Mouse (Mus musculus): ENCODE measurements around the gene Klk1b1. TPM values are rescaled to one million over a fixed set of nuclear protein-coding genes. Genes with fewer than 3 reads are reported as not detected.
"Not testable (repeated sequence)": the region's sequence is repeated elsewhere in the genome, so short reads cannot be mapped to it uniquely, and the experiment has no call there.

The Klk1b1 gene
- polyA plus RNA-seq, 1 experiment from 2014 or later = not detected

DNA sequence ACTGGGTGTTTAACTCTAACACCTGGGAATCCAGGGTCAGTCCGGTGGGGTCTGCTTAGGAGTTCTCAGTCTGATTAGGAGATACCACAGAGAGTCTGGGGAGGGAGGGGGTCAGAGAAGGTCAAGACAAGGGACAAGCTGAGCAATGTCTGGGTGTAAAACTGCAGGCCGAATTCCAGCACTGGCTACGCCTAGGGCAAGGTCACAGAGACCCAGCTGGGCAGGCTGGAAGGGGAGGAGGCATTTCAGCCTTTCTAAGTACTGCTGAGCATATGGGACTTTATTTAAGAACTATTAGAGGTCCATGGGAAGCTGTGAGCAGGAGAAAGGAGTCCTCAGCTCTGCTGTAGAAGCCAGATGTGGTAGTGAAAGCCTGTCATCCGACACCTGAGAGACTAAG, 34.2 kb upstream of the Klk1b1 start:
- no peaks in the 10 kb centered on the region for H3K27me3 ChIP-seq (replicated peaks; ENCODE audit: control insufficient read depth, insufficient read depth, low read length)
- WGBS = 72% methylated on average over 4 of the region's 4 CpGs
- no peak for ATAC-seq
- no peaks in the 10 kb centered on the region for H3K36me3 ChIP-seq (ENCODE audit: control insufficient read depth, insufficient read depth, low read length)
- no peak overlapping the region for H3K4me2 ChIP-seq (ENCODE audit: low read length)
- no peak overlapping the region for H3K4me3 ChIP-seq (ENCODE audit: low read depth, low read length)
- H3K4me1 ChIP-seq (ENCODE audit: control insufficient read depth, insufficient read depth, low read length) = no peaks in the 10 kb centered on the region
- no peak overlapping the region for H3K9ac ChIP-seq (ENCODE audit: low read length)
- DNase-seq (ENCODE audit: low spot score) = no peak
- H3K27ac ChIP-seq (ENCODE audit: low read depth, low read length) = no peak overlapping the region
- no peaks in the 10 kb centered on the region for H3K9me3 ChIP-seq (replicated peaks; ENCODE audit: control insufficient read depth, low read length)

- H3K27me3 ChIP-seq (replicated peaks; ENCODE audit: control insufficient read depth, insufficient read depth, low read length) = no peaks in the 10 kb centered on the region
- H3K9ac ChIP-seq (ENCODE audit: low read length) = no peak within 1 kb of the TSS
- H3K4me2 ChIP-seq (ENCODE audit: low read length) = no peak within 1 kb of the TSS
- H3K9me3 ChIP-seq (replicated peaks; ENCODE audit: control insufficient read depth, low read length) = no peaks in the 10 kb centered on the region
- H3K4me3 ChIP-seq (ENCODE audit: low read depth, low read length) = no peak within 1 kb of the TSS
- H3K36me3 ChIP-seq (ENCODE audit: control insufficient read depth, insufficient read depth, low read length) = no peaks in the 10 kb centered on the region
- WGBS = 89% methylated on average over 3 of the region's 3 CpGs
- DNase-seq (ENCODE audit: low spot score) (no peak), ATAC-seq (no peak)
- no peak within 1 kb of the TSS for H3K27ac ChIP-seq (ENCODE audit: low read depth, low read length)
- H3K4me1 ChIP-seq (ENCODE audit: control insufficient read depth, insufficient read depth, low read length) = no peaks in the 10 kb centered on the region
Measured at GRCm38 (mm10) chr7:43933440-43933839, 33.1 kb upstream of the Klk1b1 start, which contains the start of gene Klk15. TSS of gene Klk15 (plus strand) at chr7:43933740.

DNA sequence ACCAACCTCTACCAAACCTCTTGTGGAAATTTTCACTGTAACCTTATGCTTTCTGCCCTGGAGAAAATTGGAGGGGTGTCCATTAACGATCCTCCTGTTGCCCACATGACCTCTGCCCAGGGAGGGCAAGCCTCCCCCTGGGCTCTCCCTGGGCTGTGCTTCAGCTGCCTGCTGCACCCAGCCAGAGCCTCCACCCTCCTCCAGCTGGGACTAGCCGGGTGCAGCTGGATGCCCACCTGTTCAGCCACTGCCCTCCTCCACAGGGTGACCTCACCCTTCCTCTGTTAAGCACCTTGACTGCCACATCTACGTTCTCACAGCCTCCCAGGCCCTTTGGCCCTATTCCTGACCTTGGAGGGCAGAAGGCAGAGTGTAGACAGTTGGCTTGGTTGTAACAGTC, 31.8 kb upstream of the Klk1b1 start:
- DNase-seq (ENCODE audit: low spot score) = no peak
- H3K4me3 ChIP-seq (ENCODE audit: low read depth, low read length) = no peak overlapping the region
- 65% methylated on average over 3 of the region's 3 CpGs for WGBS
- no peaks in the 10 kb centered on the region for H3K36me3 ChIP-seq (ENCODE audit: control insufficient read depth, insufficient read depth, low read length)
- H3K9me3 ChIP-seq (replicated peaks; ENCODE audit: control insufficient read depth, low read length) = no peaks in the 10 kb centered on the region
- no peak overlapping the region for H3K27ac ChIP-seq (ENCODE audit: low read depth, low read length)
- no peaks in the 10 kb centered on the region for H3K27me3 ChIP-seq (replicated peaks; ENCODE audit: control insufficient read depth, insufficient read depth, low read length)
- no peak for ATAC-seq
- H3K9ac ChIP-seq (ENCODE audit: low read length) = no peak overlapping the region
- H3K4me2 ChIP-seq (ENCODE audit: low read length) = no peak overlapping the region
- H3K4me1 ChIP-seq (ENCODE audit: control insufficient read depth, insufficient read depth, low read length) = no peaks in the 10 kb centered on the region

- WGBS = 84% methylated on average over 14 of the region's 14 CpGs
- Histone ChIP-seq H3K4me2 (ENCODE audit: low read length) (no peak overlapping the region), H3K9ac (ENCODE audit: low read length) (no peak overlapping the region), H3K4me3 (ENCODE audit: low read depth, low read length) (no peak overlapping the region), H3K27me3 (replicated peaks; ENCODE audit: control insufficient read depth, insufficient read depth, low read length) (no peaks in the 10 kb centered on the region), H3K9me3 (replicated peaks; ENCODE audit: control insufficient read depth, low read length) (no peaks in the 10 kb centered on the region), H3K36me3 (ENCODE audit: control insufficient read depth, insufficient read depth, low read length) (no peaks in the 10 kb centered on the region), H3K4me1 (ENCODE audit: control insufficient read depth, insufficient read depth, low read length) (no peaks in the 10 kb centered on the region), H3K27ac (ENCODE audit: low read depth, low read length) (no peak overlapping the region)
- ATAC-seq (no peak), DNase-seq (ENCODE audit: low spot score) (no peak)
Measured at GRCm38 (mm10) chr7:43936551-43936950, 30.0 kb upstream of the Klk1b1 start.

DNA sequence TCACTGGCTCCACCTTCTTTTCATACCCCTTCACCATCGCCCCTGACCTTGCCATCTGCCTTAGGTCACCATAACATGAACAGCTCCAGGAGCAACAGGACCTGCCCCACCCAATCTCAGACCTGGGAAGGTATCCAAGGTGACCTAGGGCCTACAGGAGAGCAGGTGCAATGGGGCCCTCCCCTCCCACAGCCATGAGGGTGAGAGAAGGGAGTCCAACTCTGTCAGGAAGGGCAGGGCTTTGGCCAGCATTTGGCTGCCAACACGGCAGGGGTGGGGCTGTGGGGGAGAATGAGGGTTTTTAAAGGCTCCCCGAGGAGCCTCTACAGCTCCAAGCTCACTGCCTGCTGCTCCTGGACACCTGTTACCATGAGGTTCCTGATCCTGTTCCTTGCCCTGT, 24.3 kb upstream of the Klk1b1 start:
- 68% methylated on average over 3 of the region's 3 CpGs for WGBS
- not testable (repeated sequence) for H3K27me3 ChIP-seq (replicated peaks; ENCODE audit: control insufficient read depth, insufficient read depth, low read length); H3K27ac ChIP-seq (ENCODE audit: low read depth, low read length); H3K4me1 ChIP-seq (ENCODE audit: control insufficient read depth, insufficient read depth, low read length); DNase-seq (ENCODE audit: low spot score); H3K9me3 ChIP-seq (replicated peaks; ENCODE audit: control insufficient read depth, low read length); ATAC-seq; H3K9ac ChIP-seq (ENCODE audit: low read length); H3K4me2 ChIP-seq (ENCODE audit: low read length); H3K36me3 ChIP-seq (ENCODE audit: control insufficient read depth, insufficient read depth, low read length); H3K4me3 ChIP-seq (ENCODE audit: low read depth, low read length)

- Histone ChIP-seq H3K9ac (ENCODE audit: low read length) (no peak overlapping the region), H3K4me3 (ENCODE audit: low read depth, low read length) (no peak overlapping the region), H3K27me3 (replicated peaks; ENCODE audit: control insufficient read depth, insufficient read depth, low read length) (no peaks in the 10 kb centered on the region), H3K4me1 (ENCODE audit: control insufficient read depth, insufficient read depth, low read length) (no peaks in the 10 kb centered on the region), H3K27ac (ENCODE audit: low read depth, low read length) (no peak overlapping the region), H3K36me3 (ENCODE audit: control insufficient read depth, insufficient read depth, low read length) (no peaks in the 10 kb centered on the region), H3K9me3 (replicated peaks; ENCODE audit: control insufficient read depth, low read length) (no peaks in the 10 kb centered on the region), H3K4me2 (ENCODE audit: low read length) (no peak overlapping the region)
- WGBS = 86% methylated on average over 3 of the region's 3 CpGs
- DNase-seq (ENCODE audit: low spot score) = no peak
- ATAC-seq = no peak
Measured at GRCm38 (mm10) chr7:43944727-43945264, 21.8 kb upstream of the Klk1b1 start.

DNA sequence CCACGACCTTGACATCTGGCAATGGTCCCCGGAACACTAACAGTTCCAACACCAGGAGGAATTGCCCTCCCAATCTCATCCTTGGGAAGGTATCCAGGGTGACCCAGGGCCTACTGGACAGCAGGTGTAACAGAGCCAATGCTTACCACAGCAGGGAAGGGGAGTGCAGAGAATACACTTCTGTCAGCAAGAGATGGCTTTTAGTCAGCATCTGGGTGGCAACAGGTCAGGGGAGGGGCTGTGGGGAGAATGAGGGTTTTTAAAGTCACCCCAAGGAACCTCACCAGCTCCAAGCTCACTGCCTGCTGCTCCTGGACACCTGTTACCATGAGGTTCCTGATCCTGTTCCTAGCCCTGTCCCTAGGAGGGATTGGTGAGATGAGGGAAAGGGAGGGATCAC, 16.2 kb upstream of the Klk1b1 start, which contains the start of gene Klk1b8:
Klk1b8 (plus strand) TSS at position 301 of the 400 bp plus-strand sequence.
- ATAC-seq = no peak
- no peak within 1 kb of the TSS for H3K4me2 ChIP-seq (ENCODE audit: low read length)
- 79% methylated on average over 2 of the region's 2 CpGs for WGBS
- H3K36me3 ChIP-seq (ENCODE audit: control insufficient read depth, insufficient read depth, low read length) = no peaks in the 10 kb centered on the region
- H3K9me3 ChIP-seq (replicated peaks; ENCODE audit: control insufficient read depth, low read length) = no peaks in the 10 kb centered on the region
- H3K9ac ChIP-seq (ENCODE audit: low read length) = no peak within 1 kb of the TSS
- no peak for DNase-seq (ENCODE audit: low spot score)
- no peaks in the 10 kb centered on the region for H3K27me3 ChIP-seq (replicated peaks; ENCODE audit: control insufficient read depth, insufficient read depth, low read length)
- no peak within 1 kb of the TSS for H3K27ac ChIP-seq (ENCODE audit: low read depth, low read length)
- H3K4me3 ChIP-seq (ENCODE audit: low read depth, low read length) = no peak within 1 kb of the TSS
- H3K4me1 ChIP-seq (ENCODE audit: control insufficient read depth, insufficient read depth, low read length) = no peaks in the 10 kb centered on the region

GRCm38 (mm10) chr7:43952703-43953102, 13.8 kb upstream of the Klk1b1 start:
- H3K4me2 ChIP-seq (ENCODE audit: low read length) = no peak overlapping the region
- DNase-seq (ENCODE audit: low spot score) = no peak
- no peaks in the 10 kb centered on the region for H3K4me1 ChIP-seq (ENCODE audit: control insufficient read depth, insufficient read depth, low read length)
- H3K27me3 ChIP-seq (replicated peaks; ENCODE audit: control insufficient read depth, insufficient read depth, low read length) = no peaks in the 10 kb centered on the region
- H3K9ac ChIP-seq (ENCODE audit: low read length) = no peak overlapping the region
- no peak for ATAC-seq
- no peaks in the 10 kb centered on the region for H3K9me3 ChIP-seq (replicated peaks; ENCODE audit: control insufficient read depth, low read length)
- no peaks in the 10 kb centered on the region for H3K36me3 ChIP-seq (ENCODE audit: control insufficient read depth, insufficient read depth, low read length)
- no peak overlapping the region for H3K4me3 ChIP-seq (ENCODE audit: low read depth, low read length)
- no peak overlapping the region for H3K27ac ChIP-seq (ENCODE audit: low read depth, low read length)
- 59% methylated on average over 4 of the region's 4 CpGs for WGBS

- WGBS = 85% methylated on average over 3 of the region's 3 CpGs
- Histone ChIP-seq H3K27ac (ENCODE audit: low read depth, low read length) (no peak overlapping the region), H3K36me3 (ENCODE audit: control insufficient read depth, insufficient read depth, low read length) (no peaks in the 10 kb centered on the region), H3K9me3 (replicated peaks; ENCODE audit: control insufficient read depth, low read length) (no peaks in the 10 kb centered on the region), H3K4me2 (ENCODE audit: low read length) (no peak overlapping the region), H3K4me3 (ENCODE audit: low read depth, low read length) (no peak overlapping the region), H3K4me1 (ENCODE audit: control insufficient read depth, insufficient read depth, low read length) (no peaks in the 10 kb centered on the region), H3K27me3 (replicated peaks; ENCODE audit: control insufficient read depth, insufficient read depth, low read length) (no peaks in the 10 kb centered on the region), H3K9ac (ENCODE audit: low read length) (no peak overlapping the region)
- no peak for ATAC-seq
- DNase-seq (ENCODE audit: low spot score) = no peak
Measured at GRCm38 (mm10) chr7:43967058-43967457, 507 bp downstream of the Klk1b1 start.

Measured in forebrain, embryonic 14.5 days (tissue).